Mouse (Mus musculus) limb, embryonic 12.5 days (tissue): ENCODE measurements around the gene Olfr432. TPM values are rescaled to one million over a fixed set of nuclear protein-coding genes. Genes with fewer than 3 reads are reported as not detected.
"Not testable (repeated sequence)": the region's sequence is repeated elsewhere in the genome, so short reads cannot be mapped to it uniquely, and the experiment has no call there.

ENCODE experiments used
- ATAC-seq: fragments of 200-750 bp; cut with Nextera tagmentation; 2 replicates; pipeline ENCODE4 v1.8.0; 2017; ENCODE audit warnings: low read depth, moderate TSS enrichment; ENCODE audit not compliant: insufficient number of reproducible peaks, insufficient read depth, low FRiP score, low TSS enrichment
- H3K27ac ChIP-seq: fragments of 300-500 bp; sonication (generic); 2 replicates; pipeline ENCODE4 v1.5.1; 2016; ENCODE audit warnings: mild to moderate bottlenecking, moderate library complexity
- H3K27me3 ChIP-seq: fragments of 300-500 bp; sonication (generic); 2 replicates; pipeline ENCODE4 v1.6.1; 2016; ENCODE audit warnings: mild to moderate bottlenecking, moderate library complexity
- H3K36me3 ChIP-seq: fragments of 300-500 bp; sonication (generic); 2 replicates; pipeline ENCODE4 v1.6.1; 2016; ENCODE audit warnings: mild to moderate bottlenecking, moderate library complexity
- H3K4me1 ChIP-seq: fragments of 300-500 bp; sonication (generic); replicated peaks from 2 replicates; pipeline ENCODE4 v1.6.1; 2016
- H3K4me2 ChIP-seq: fragments of 300-500 bp; sonication (generic); 2 replicates; pipeline ENCODE4 v1.6.1; 2016; ENCODE audit warnings: mild to moderate bottlenecking, moderate library complexity
- H3K4me3 ChIP-seq: fragments of 300-500 bp; sonication (generic); replicated peaks from 2 replicates; pipeline ENCODE4 v1.5.1; 2016; ENCODE audit warnings: mild to moderate bottlenecking
- H3K9ac ChIP-seq: fragments of 300-500 bp; sonication (generic); replicated peaks from 2 replicates; pipeline ENCODE4 v1.6.1; 2016; ENCODE audit warnings: mild to moderate bottlenecking, moderate library complexity
- H3K9me3 ChIP-seq: fragments of 300-500 bp; sonication (generic); 2 replicates; pipeline ENCODE4 v1.6.1; 2016; ENCODE audit warnings: mild to moderate bottlenecking, moderate library complexity
- WGBS: fragments of 180-500 bp; shearing (Covaris S2); methylation state at CpG from one replicate; pipeline ENCODE4 v1.1.7; 2016; 5-methylcytosine and 5-hydroxymethylcytosine counted together
- polyA plus RNA-seq: library from polyadenylated mRNA; unstranded; fragments of >200 nt; fragmentation: Nextera tagmentation; extraction: Ambion mirVana; gene quantifications from 2 replicates; pipeline ENCODE4 v1.2.1, GENCODE M21; 2016

The Olfr432 gene
- not detected in 2 replicates for polyA plus RNA-seq

DNA sequence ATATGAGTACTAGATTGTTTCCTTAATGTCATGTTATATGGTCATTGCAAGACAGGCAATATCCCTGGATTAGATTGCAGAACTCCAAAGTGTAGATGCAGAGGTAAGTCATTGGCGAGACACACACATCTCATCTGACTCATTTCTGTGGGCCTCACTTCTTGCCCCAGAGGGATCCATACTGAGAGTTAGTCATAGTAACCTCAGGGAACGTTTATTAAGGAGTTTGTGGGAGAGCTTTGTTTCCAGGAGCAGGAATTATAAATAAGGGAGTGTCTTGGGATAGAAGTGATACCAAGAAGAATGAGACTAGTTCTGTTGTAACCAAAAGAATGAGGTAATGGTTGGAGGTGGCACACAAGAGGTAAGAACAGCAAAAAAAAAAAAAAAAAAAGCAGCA lies at the start of gene Olfr432:
Gene Olfr432, plus strand, starts transcription at position 313 of the 400 bp plus-strand sequence.
- Histone ChIP-seq H3K27ac (no peak within 1 kb of the TSS), H3K4me1 (no peaks in the 10 kb centered on the region), H3K4me3 (no peak within 1 kb of the TSS), H3K27me3 (no peaks in the 10 kb centered on the region), H3K9ac (no peak within 1 kb of the TSS), H3K9me3 (no peaks in the 10 kb centered on the region), H3K36me3 (no peaks in the 10 kb centered on the region), H3K4me2 (no peak within 1 kb of the TSS)
- WGBS = 75% methylated on average over 2 of the region's 2 CpGs
- ATAC-seq = no peak

DNA sequence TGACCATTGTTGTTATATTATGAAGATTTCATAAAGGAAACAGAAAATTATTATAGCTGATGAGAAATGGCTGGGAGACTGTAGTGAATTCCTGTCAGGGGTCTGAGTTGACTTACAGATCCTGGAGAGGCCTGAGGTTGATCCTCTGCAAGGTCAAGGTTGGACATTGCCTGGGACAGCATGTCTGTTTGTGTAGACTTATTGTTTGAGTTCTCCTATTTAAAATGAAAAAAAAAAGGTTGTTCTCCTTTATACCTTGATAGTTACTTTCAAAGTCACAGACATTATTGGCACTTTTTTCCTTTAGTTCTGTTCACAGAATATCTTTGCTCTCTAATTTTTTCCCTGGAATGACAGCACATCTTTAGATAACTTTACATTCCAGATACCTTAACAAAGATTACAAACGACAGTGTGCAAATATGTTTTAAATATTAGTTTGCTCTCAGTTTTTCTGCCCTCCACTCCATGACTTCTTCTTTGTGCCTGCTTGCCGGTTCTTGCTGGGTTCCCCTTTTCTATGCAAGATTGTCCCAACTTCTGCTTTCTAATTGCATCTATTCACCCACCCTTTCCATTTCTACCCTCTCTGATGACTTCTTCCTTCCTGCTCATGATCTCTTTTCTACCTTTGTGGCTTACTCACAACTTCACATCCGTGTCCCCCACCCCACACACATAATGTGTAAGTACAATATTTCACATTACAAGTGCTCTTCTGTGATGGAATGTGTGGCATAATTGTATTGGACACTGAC lies 44.5 kb upstream of the Olfr432 start:
- not testable (repeated sequence) for H3K4me2 ChIP-seq, H3K27ac ChIP-seq, ATAC-seq, H3K36me3 ChIP-seq, H3K4me3 ChIP-seq, H3K9me3 ChIP-seq, H3K4me1 ChIP-seq, H3K9ac ChIP-seq, H3K27me3 ChIP-seq
- WGBS = 74% methylated on average over 2 of the region's 3 CpGs

DNA sequence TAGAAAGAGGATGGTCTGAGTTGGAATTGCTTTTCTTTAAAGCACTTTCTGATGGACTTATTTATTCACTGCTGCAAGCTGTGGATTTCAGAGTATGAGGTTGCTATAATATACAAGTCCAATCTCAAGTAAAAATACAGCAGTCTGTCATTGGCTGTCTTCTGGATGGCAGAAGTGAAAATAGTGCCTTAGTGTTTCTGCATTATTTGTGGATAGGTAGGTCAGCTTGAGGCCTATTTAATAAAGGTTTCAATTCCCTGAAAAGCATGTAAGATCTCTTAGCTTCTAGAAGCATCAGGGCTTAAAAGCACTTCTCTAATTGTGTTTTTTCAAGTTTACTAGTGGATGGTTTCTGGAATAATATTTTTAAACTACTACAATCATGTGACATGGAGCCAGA lies 42.0 kb upstream of the Olfr432 start:
- H3K27me3 ChIP-seq, H3K4me3 ChIP-seq, H3K9me3 ChIP-seq, H3K4me2 ChIP-seq, H3K4me1 ChIP-seq, ATAC-seq, H3K27ac ChIP-seq, H3K9ac ChIP-seq, H3K36me3 ChIP-seq: not testable (repeated sequence)

DNA sequence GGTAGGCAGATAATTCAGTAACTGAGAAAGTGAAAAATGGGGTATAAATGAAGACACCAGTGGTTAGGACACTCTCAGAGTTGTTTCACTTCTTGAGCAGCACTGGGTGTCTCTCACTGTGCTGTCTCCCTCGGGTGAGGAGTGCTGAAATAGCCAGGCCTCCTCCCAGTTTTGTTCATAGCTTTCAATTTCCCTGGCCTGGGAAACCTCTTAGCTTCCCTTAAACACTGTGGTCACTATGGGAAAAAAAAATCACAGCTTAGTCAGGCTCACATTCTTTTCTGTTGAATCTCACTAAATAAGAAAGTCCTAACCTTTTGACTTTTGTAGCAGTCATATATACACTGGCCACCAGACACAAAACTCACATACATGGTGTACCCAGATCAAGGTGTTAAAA lies 17.3 kb upstream of the Olfr432 start, which contains the start of gene Ifi205:
Gene Ifi205, minus strand, starts transcription at position 113 of the 400 bp plus-strand sequence.
- no peak within 1 kb of the TSS for H3K4me2 ChIP-seq
- no peaks in the 10 kb centered on the region for H3K9me3 ChIP-seq
- no peak within 1 kb of the TSS for H3K9ac ChIP-seq
- H3K27ac ChIP-seq = no peak within 1 kb of the TSS
- H3K27me3 ChIP-seq = no peaks in the 10 kb centered on the region
- no peaks in the 10 kb centered on the region for H3K36me3 ChIP-seq
- no peak for ATAC-seq
- 52% methylated on average over 1 of the region's 1 CpGs for WGBS
- H3K4me1 ChIP-seq = no peaks in the 10 kb centered on the region
- no peak within 1 kb of the TSS for H3K4me3 ChIP-seq

DNA sequence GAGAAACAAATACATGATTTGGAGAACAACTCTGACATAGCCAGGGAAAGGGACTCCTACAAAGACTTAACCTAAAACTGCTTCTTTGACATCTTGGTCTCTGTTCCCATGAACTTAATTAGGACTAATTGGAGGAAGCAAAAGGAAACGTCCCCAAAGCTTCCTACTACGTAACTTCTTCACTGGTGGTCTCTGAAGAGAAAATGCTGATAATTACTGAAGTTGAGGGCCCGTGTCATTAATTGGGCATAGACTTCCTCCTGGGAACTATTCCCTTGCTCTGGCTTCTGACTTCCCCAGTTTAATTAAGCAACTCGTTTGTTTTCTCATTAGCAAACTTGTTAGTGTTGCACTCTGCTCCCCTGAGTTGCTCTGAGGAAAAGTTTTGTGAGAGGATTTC lies 13.2 kb upstream of the Olfr432 start:
- Histone ChIP-seq H3K27ac (no peak overlapping the region), H3K27me3 (no peaks in the 10 kb centered on the region), H3K36me3 (no peaks in the 10 kb centered on the region), H3K4me1 (no peaks in the 10 kb centered on the region), H3K4me2 (no peak overlapping the region), H3K9ac (no peak overlapping the region), H3K4me3 (no peak overlapping the region), H3K9me3 (no peaks in the 10 kb centered on the region)
- 39% methylated on average over 4 of the region's 4 CpGs for WGBS
- no peak for ATAC-seq

DNA sequence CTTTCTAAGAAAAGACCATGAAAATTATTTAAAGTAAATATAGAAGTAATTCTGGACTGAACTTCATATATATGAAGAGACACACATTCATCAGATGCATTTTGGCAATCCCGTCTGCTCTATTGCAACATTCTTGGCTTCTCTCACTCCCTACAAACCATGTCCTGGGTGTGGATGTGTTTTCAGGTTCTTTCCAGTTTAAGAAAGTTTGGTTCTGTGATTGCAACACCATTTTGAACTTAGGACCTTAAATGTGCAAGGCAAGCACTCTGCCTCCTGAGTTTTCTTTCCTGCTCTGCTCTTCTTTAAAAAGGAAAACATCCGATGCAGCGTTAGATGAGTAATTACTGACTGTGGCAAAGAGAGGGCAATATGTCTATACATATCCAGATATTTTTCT lies 10.5 kb upstream of the Olfr432 start:
- WGBS = 90% methylated on average over 3 of the region's 3 CpGs

DNA sequence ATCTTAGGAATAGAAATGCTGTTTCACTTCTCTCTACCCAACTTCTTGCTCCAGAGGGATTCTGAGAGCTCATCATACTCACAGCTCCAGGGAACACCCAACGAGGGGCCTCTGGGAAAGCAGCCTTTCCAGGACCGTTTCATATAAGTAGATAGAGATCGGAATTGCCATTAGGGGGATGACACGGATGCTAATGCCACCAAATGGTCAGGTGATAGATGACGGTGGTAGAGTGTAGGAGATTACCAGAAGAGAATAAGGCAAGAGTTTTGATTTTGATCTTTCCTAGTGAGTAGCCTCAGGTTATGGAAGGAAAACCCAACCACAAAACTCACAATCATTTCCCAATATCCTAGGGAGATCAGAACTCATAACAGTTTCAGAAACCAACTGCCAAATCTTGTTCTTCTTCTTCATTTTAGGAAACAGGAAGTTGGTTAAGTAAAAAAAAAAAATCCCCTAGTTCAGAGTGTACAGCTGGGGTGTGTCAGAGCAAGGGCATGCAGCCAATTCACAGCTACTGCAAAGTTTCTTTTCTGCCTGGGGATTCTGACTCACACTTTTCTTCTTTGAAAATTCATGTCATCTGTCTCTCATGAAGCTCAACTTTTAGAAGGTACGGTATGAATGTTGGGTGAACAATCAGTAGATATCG lies 8.4 kb upstream of the Olfr432 start, which contains the start of gene Olfr433:
Gene Olfr433, plus strand, starts transcription at position 183 of the 655 bp plus-strand sequence.
- no peak within 1 kb of the TSS for H3K4me3 ChIP-seq
- H3K27ac ChIP-seq = no peak within 1 kb of the TSS
- H3K36me3 ChIP-seq = no peaks in the 10 kb centered on the region
- no peaks in the 10 kb centered on the region for H3K4me1 ChIP-seq
- no peak within 1 kb of the TSS for H3K4me2 ChIP-seq
- no peaks in the 10 kb centered on the region for H3K27me3 ChIP-seq
- ATAC-seq = no peak
- H3K9me3 ChIP-seq = no peaks in the 10 kb centered on the region
- WGBS = 77% methylated on average over 7 of the region's 7 CpGs
- H3K9ac ChIP-seq = no peak within 1 kb of the TSS

More for the DNA sequence above, 10.5 kb upstream of the Olfr432 start:
- Histone ChIP-seq H3K9ac (no peak overlapping the region), H3K27me3 (no peaks in the 10 kb centered on the region), H3K9me3 (no peaks in the 10 kb centered on the region), H3K4me3 (no peak overlapping the region), H3K36me3 (no peaks in the 10 kb centered on the region), H3K27ac (no peak overlapping the region), H3K4me1 (no peaks in the 10 kb centered on the region), H3K4me2 (no peak overlapping the region)
- ATAC-seq = no peak

DNA sequence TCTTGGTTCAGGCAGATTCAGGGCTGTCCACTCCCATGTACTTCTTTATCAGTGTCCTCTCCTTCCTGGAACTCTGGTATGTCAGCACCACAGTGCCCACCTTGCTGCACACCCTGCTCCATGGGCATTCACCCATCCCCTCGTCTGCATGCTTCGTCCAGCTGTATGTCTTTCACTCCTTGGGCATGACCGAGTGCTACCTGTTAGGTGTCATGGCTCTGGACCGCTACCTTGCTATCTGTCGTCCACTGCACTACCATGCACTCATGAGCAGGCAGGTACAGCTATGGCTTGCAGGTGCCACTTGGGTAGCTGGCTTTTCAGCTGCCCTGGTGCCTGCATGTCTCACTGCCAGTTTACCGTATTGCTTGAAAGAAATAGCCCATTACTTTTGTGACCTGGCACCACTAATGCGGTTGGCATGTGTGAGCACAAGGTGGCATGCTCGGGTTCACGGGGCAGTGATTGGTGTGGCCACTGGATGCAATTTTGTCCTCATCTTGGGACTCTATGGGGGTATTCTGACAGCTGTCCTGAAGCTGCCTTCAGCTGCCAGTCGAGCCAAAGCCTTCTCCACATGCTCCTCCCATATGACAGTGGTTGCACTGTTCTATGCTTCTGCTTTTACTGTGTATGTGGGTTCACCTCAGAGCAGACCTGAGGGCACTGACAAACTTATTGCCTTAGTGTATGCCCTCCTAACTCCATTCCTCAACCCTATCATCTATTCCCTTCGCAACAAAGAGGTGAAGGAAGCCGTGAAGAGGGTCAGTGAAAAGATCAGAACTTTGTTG lies 6.7 kb upstream of the Olfr432 start:
- not testable (repeated sequence) for H3K4me1 ChIP-seq, H3K9me3 ChIP-seq, H3K4me3 ChIP-seq, H3K27ac ChIP-seq, H3K4me2 ChIP-seq, H3K27me3 ChIP-seq, H3K9ac ChIP-seq, H3K36me3 ChIP-seq, ATAC-seq
- WGBS = 90% methylated on average over 12 of the region's 12 CpGs

DNA sequence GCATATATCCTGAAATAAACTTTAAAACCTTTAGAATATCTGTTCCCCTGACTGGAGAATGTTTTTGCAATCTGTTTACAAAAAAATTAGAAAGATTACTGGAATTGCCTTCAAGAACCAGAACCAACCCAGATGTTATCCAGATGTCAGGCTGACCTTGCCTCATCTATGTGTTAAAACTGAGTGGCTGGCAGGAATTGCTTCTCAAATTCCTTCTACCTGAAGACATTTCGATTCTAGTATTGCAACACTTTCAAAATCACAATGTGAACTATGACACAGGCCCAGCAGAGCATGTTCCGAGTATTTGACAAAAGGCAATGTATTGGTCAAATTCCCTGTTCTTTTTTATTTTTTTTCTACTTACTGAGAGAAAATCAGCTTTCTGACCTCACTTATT lies 4.6 kb upstream of the Olfr432 start:
- Histone ChIP-seq H3K27me3 (no peaks in the 10 kb centered on the region), H3K4me3 (no peak overlapping the region), H3K27ac (no peak overlapping the region)

DNA sequence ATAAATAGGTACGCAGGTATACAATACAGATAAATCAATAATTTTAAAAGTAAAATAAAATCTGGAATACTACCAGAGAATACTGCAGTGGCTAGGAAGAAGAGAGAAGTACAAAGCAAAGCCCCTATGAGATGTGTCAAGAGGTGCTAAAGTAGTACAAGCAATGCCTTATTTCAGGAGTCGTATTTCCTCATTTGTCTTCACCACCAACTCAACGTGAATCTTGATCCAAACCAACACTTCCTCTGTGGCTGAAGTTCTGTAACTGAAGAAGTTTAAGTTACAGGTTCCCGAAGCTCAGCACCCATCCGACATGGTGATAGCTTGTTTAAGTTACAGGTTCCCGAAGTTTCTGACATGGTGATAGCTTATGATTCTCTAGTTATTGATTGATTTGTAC lies 778 bp upstream of the Olfr432 start:
- not testable (repeated sequence) for ATAC-seq, H3K27ac ChIP-seq, H3K4me2 ChIP-seq, H3K4me3 ChIP-seq, H3K9ac ChIP-seq, H3K9me3 ChIP-seq, H3K4me1 ChIP-seq, H3K27me3 ChIP-seq, H3K36me3 ChIP-seq
- WGBS = 82% methylated on average over 6 of the region's 6 CpGs

More for the DNA sequence above, 4.6 kb upstream of the Olfr432 start:
- Histone ChIP-seq H3K9me3 (no peaks in the 10 kb centered on the region), H3K9ac (no peak overlapping the region), H3K36me3 (no peaks in the 10 kb centered on the region), H3K4me2 (no peak overlapping the region), H3K4me1 (no peaks in the 10 kb centered on the region)
- 66% methylated on average over 2 of the region's 2 CpGs for WGBS
- ATAC-seq = no peak

DNA sequence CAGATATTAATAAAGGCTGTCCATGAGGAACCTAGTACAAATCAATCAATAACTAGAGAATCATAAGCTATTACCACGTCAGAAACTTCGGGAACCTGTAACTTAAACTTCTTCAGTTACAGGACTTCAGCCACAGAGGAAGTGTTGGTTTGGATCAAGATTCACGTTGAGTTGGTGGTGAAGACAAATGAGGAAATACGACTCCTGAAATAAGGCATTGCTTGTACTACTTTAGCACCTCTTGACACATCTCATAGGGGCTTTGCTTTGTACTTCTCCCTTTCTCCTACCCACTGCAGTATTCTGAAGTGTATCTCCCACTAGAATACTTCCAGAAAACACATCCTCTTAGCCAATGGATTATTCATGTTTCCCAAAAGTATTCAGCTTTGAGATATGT lies 352 bp downstream of the Olfr432 start:
- not testable (repeated sequence) for H3K4me2 ChIP-seq, H3K9me3 ChIP-seq, H3K4me1 ChIP-seq, H3K27ac ChIP-seq, H3K4me3 ChIP-seq, H3K27me3 ChIP-seq, H3K36me3 ChIP-seq, ATAC-seq, H3K9ac ChIP-seq
- 64% methylated on average over 4 of the region's 4 CpGs for WGBS
